Mouse (Mus musculus) T-helper 17 cell (primary cell): ENCODE measurements around the gene Timp2.

Experiments
- in situ Hi-C, 2 experiments: fragments of 300-600 bp; cut with MboI, MseI; formaldehyde crosslinking; loops; 1 replicate in 1 of 2; 2 replicates in 1 of 2; pipeline ENCODE4 v1.15.1; 2025; ENCODE audit warnings: high pct_unique_total_duplicates in 2 of 2

The Timp2 gene

DNA sequence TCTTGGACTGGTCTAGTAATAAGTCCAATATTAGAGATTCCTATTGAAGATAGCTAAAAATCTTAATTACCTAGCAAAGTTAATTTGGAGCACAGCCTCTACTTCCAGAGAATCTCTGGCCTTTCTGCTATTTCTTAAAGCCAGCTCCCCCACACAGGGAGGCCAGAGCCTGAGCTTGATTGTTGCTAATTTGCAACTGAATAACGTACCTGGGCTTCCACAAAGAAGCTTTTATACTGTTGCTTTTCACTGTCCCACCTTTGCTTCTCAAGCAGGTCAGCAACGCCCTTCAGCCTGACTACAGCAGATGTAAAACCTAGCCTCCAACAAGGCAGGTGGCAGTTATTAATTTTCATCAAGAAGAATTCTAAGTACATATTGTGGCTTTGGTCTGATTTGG, 47.6 kb downstream of the Timp2 start:
- in situ Hi-C loops: loop anchor here in 1 of 2 experiments (25.0 kb wide), 1 partner anchor 429 kb away; no protein-coding TSS in a partner anchor

DNA sequence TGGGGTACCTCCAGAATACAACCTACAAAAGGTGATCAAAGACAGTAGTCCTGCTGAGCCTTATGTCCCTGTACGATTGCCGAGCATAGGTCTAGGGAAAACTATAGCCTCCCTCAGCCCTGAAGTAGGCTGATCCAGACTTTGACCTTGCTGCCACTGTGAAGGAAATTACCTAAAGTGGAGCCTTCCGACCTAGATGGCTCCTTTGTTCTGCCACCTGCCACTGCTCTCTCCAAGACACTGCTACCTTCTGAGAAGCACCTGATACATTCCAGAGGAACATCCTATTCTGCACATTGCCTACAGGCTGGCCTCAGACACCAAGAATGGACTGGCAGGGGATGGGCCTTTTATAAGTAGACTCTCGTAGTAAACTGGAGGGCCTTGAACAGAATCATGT, 51.6 kb downstream of the Timp2 start:
- in situ Hi-C loops: loop anchor here in 1 of 2 experiments (25.0 kb wide), 1 partner anchor 433 kb away; no protein-coding TSS in a partner anchor

- in situ Hi-C loops: no loop called here
These were observed 56.7 kb downstream of the Timp2 start for GRCm38 (mm10) chr11:118298810-118299209.

DNA sequence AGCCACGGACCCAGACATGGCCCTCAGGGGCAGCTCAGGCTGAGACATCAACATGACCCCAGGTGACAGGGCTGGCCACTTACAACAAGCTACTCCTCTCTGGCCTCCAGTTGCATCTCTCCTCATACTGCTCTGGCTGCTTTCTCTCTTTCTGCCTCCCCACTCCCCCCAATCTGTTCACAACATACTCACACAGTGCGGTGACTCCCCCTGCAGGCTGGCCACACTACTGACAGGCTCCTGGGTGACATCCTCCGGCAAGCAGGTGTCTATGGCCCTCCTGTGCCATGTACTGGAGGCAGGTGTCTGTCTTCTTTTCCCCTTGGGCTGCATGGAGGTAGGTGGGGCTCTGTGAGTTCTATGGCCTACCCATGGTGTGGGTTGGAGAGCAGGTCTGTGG, 57.6 kb downstream of the Timp2 start:
- in situ Hi-C loops: no loop called here

DNA sequence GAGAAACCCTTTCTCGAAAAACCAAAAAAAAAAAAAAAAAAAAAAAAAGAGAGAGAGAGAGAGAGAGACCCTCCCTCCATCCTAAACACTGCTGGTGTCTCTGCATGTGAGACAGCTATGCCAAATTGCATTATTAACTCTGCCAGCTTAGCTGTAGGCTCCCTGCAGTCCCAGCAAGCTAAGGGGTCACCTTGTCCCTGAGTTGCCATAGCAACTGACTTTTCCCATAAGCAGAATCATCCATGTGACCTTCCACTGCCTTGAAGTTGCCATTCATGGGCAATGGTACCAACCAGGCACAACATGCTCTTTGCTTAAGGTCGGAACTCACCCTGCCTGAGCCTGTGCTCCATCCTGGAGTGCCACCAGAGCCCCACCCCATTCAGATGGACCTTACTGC, 60.5 kb downstream of the Timp2 start:
- in situ Hi-C loops: no loop called here

- in situ Hi-C loops: no loop called here
These were observed 62.9 kb downstream of the Timp2 start for GRCm38 (mm10) chr11:118292671-118293070.

DNA sequence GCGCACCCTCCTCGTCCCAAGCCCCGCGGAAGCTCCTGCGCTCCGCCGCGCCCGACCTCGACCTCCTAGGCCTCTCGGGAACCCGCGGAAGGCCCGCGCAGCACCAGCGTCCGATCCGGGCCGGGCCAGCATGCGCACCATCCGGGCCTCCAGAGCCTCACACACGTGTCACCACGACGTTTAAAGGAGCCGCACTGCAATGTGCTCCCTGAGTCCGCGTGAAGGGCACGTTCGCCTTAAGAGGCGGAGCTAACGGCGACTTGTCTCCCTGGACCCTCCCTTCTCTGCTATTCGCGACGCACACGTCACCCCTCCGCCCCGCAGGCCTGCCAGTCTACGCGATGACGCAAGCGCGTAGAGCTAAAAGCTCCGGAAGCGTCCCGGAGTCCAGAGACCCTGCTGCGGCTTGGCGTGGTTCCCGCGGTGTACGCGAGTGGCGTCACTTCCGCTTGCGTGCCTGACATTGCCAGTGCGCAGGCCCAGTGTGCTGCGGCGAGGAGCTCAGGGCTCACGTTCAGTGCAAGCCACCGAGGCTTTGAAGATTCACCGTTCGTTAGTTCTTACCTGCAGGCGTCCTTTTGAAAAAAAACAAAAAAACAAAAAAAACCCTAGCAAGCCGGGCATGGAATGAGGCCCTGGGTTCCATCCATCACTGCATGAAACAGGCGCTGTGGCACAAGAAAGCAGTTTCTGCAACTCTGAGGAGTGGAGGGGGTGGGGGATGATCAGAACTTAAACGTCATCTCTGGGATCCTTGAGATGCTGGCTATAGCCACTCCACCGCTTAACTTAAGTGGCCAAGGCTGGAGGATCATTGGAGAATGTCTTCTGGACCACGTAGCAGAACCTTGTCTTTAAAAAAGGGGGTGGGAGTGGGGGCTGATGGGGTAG, 65.3 kb downstream of the Timp2 start, which contains the start of gene Usp36:
Gene Usp36, minus strand, starts transcription at position 246 of the 891 bp plus-strand sequence.
- in situ Hi-C loops: no loop called here

DNA sequence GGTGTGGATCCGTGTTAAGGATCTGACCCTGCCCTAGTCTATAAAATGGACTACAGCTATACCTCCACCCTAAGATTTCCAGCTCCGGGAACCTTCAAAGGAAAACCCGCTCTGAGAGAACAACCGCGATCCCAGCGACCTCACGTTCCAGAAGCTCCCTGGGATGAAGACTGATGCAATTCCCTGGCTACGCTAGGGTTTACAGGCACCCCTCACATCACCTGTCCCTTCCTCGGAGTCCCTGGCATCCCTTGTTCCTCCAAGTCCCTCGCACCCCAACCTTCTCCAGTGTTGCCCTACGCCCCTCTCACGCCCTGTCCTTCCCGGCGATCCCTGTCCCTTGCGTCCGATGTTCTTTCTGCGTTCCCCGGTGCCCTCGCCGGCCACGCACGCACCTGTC, 66.0 kb downstream of the Timp2 start:
- in situ Hi-C loops: no loop called here

DNA sequence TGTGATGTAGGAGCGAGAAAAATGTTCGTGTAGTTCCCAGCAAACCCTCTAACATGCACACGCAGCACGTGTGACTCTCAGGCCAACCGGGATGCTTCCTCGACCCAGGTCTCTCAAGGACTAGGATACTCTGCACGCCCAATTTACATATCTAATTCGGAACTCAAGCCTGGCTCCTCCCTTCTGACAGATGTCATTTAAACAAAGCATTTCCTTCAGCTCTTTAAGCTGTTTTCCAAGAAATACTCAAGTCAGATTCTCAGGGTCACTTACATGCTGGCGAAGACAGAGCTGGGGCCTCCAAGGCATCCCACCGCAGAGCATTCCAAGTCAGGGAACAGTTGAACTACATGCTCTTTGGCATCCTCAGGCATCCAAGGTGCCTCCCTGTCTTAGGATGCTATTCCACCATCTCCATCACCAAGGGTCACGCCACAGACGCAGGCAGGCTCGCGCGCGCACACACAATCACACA, 66.5 kb downstream of the Timp2 start:
- in situ Hi-C loops: no loop called here

DNA sequence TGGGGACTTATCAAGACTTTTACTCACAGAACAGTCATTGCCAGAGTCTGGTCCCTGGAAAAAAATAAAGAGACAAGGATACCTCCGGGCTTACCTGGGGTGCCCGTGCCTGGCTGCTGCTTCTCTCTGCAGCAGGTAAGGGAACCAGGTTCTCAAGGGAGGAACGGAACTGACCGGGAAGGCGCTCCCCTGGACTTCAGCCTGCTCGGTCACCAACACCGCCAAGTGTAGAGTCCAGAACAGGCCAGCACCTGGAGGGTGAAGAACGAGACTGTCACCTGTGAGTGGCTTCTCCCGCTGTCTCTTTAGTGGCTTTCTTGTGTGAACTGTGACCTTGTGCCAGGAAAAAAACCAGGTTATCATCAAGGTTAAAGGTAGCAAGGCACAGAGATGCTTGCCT, 68.0 kb downstream of the Timp2 start:
- in situ Hi-C loops: no loop called here

DNA sequence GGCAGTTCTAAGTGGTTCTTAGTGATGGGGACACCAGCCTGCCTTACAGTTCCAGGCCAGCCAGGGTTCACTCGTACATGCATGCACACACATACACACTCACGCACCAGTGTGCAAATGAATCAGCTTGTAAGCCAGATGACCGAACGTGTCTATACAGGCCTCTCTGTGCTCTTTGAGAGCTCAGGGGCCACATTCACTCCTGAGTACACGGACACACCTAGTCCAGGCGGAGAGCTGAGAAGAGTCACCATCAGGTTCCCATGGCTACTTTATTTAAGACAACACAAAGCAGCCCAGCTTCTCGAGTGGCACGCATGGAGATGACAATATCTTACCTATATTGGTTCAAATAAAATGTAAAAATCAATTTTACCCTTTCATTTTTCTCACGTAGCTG, 69.1 kb downstream of the Timp2 start:
- in situ Hi-C loops: no loop called here

DNA sequence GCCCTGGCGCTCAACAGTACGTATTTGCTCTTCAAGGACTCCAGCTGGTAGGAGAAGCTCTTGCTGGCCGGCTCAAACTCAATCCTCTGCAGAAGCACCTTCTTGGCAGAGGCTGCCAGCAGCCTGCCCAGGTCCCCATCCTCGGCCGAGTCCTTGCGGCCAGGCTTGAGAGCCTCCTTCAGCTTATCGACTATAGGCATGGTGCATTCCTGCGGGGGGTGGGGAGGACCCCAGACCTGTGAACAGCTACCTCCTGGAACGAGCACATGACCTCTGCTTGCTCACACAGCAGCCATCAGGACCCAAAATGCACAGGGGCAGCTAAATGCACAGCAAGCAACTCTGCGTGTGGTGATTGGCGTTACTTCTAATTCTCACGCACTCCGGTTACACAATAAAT, 69.7 kb downstream of the Timp2 start:
- in situ Hi-C loops: no loop called here

- in situ Hi-C loops: no loop called here
These were observed 75.3 kb downstream of the Timp2 start for GRCm38 (mm10) chr11:118280218-118280617.

DNA sequence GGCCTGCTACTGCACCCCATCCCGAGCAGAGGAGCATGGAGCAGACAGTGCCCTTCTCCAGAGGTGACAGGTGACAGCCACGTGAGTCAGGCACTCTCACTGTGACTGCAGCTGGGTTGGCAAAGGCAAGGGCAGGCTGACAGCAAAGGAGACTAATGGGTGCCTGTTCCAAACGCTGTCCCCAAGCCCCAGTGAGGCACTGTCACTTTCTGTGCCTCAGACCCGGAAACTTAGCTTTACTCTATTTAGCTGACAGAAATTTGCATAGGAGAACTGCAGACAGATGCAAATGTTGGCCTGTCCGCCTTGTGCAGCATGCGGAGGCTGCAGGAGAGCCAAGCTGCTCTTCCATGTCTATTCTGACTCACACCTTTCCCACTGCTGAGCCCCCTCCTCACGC, 79.2 kb downstream of the Timp2 start:
- in situ Hi-C loops: no loop called here

GRCm38 (mm10) chr11:118275092-118275491, 80.4 kb downstream of the Timp2 start:
- in situ Hi-C loops: no loop called here

- in situ Hi-C loops: no loop called here
These were observed 85.7 kb downstream of the Timp2 start for GRCm38 (mm10) chr11:118269827-118270226.

- in situ Hi-C loops: no loop called here
These were observed 88.9 kb downstream of the Timp2 start for GRCm38 (mm10) chr11:118266666-118267046.

DNA sequence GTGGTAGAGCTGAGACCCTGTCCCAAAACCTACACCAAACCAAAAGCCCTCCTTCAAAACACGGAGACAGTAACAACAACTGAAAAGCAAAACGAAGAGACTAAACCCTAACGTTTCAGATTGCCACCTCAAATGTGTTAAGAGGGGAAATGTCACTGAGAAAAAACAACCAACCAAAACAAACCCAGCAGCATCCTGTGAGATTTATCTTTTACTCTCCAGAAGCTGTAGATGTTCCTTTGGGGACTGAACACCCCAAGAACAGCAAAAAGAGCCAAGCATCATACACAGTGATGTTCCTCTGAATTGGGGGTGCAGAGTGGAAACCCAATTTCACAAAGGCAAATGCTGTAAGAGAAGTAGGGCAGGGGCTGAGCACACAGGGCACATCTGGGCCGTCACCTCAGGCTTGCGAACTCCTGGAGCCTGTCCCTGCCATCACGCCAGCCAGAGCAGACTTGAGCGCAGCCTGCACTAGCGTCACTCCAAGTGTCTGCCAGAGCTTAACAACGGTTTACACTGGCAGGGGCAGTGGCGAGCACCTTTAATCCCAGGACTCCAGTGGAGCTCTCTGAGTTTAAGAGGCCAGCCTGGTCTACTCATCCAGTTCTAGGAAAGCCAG, 89.4 kb downstream of the Timp2 start:
- in situ Hi-C loops: no loop called here

- in situ Hi-C loops: no loop called here
These were observed 89.9 kb downstream of the Timp2 start for GRCm38 (mm10) chr11:118265621-118266020.

- in situ Hi-C loops: no loop called here
These were observed 92.4 kb downstream of the Timp2 start for GRCm38 (mm10) chr11:118263146-118263545.

GRCm38 (mm10) chr11:118260081-118260480, 95.5 kb downstream of the Timp2 start:
- in situ Hi-C loops: no loop called here

- in situ Hi-C loops: no loop called here
These were observed 96.0 kb downstream of the Timp2 start for GRCm38 (mm10) chr11:118259580-118259979.

- in situ Hi-C loops: no loop called here
These were observed 99.2 kb downstream of the Timp2 start for GRCm38 (mm10) chr11:118256371-118256770.
